Mouse (Mus musculus) CH12.LX (cell line): ENCODE results near the gene Grb2.

Experiments used
- EP300 ChIP-seq: IDR thresholded peaks from 2 replicates; pipeline ENCODE4 v1.6.1; 2011; ENCODE audit warnings: low read length, improper control_type of control experiment
- MXI1 ChIP-seq: IDR thresholded peaks from 2 replicates; pipeline ENCODE4 v1.6.1; 2011; ENCODE audit warnings: mild to moderate bottlenecking, low read depth, low read length, improper control_type of control experiment
- MYC ChIP-seq: IDR thresholded peaks from 2 replicates; pipeline ENCODE4 v1.6.1; 2011; ENCODE audit warnings: low read depth, mild to moderate bottlenecking, improper control_type of control experiment, low read length
- ZC3H11A ChIP-seq: IDR thresholded peaks from 2 replicates; pipeline ENCODE4 v1.6.1; 2012; ENCODE audit warnings: low read depth, mild to moderate bottlenecking, inconsistent platforms, low read length, improper control_type of control experiment
- ZKSCAN1 ChIP-seq: IDR thresholded peaks from 2 replicates; pipeline ENCODE4 v1.6.1; 2012; ENCODE audit warnings: low read depth, inconsistent platforms, low read length, improper control_type of control experiment, borderline replicate concordance

GRCm38 (mm10) chr11:115646439-115646838, 62.0 kb downstream of the Grb2 start:
- TF ChIP-seq MXI1 (no peak), EP300 (no peak), ZC3H11A (no peak), MYC (0 out of 2 replicates have a peak, but pooled peaks have one; percentile 44), ZKSCAN1 (no peak)
